Mouse (Mus musculus) A20 (cell line): ENCODE results near the gene Gtsf1.

Experiments
- DNase-seq: peaks from one replicate; pipeline ENCODE4 v3.0.0-alpha.2; 2011; ENCODE audit warnings: low read depth, low spot score

Gene Gtsf1

DNA sequence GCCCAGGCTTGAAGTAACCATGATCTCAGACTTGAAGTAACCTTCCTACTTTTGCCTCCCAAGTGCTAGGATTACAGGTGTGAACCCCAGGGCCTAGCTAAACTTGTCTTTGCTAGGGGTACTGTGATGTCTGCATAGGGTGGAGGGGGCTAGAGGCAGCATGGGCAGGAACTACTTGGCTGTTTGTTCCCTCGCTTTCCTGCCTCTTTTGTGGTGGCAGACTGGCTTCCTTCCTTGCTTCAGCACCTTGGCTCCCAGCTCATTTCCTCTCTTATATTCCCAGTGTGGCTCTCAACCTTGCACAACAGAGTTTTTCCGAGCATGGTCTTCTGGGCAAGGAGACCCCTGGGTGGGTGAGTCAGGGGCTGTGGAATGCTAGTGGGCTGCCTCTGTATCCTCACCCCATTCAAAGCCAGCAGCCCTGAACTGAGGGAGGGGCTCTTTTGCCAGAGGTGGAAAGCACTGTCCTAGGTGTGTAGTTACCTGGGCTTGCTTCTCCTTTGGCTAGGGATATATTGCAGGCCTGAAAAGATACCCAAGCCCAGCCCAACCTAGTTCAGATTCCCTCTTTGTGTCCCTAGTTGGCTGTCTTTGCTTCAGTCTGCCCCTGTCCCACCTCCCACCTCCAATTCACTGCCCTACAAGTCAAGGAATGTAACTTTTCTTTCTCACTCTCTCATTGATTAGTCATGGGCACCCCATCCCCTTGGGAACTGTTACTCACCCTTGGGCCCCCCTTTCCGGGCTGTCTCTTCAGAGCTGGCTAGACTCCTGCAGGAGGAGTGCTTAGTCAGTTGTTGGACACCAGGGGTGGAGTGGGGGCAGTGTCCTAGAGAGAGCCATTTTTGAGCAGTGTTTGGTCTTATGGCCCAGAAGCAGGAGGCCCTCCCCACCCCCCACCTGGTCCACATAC is 52.3 kb downstream of the Gtsf1 start:
- DNase-seq, result no peak

DNA sequence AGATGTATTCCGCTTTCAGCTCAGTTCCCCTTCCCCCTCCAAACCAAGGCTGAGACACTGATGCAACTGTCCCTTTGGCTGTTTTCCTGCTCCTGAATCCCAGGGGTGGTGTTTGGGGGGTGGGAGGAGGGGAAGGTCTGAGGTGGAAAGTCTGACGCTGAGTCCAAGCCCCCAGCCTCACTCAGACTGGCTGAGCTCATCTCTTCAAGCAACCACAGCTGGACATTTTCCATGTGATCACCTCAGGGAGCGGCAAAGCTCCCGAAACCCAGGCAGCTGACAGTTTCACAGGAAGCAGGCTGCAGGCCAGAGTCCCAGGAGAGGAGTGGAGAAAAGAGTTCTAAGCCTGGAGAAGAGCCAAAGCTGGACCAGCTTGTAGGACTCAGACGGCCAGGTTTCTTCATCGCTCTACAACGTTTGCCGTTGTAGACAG is 53.4 kb downstream of the Gtsf1 start:
- no peak for DNase-seq

DNA sequence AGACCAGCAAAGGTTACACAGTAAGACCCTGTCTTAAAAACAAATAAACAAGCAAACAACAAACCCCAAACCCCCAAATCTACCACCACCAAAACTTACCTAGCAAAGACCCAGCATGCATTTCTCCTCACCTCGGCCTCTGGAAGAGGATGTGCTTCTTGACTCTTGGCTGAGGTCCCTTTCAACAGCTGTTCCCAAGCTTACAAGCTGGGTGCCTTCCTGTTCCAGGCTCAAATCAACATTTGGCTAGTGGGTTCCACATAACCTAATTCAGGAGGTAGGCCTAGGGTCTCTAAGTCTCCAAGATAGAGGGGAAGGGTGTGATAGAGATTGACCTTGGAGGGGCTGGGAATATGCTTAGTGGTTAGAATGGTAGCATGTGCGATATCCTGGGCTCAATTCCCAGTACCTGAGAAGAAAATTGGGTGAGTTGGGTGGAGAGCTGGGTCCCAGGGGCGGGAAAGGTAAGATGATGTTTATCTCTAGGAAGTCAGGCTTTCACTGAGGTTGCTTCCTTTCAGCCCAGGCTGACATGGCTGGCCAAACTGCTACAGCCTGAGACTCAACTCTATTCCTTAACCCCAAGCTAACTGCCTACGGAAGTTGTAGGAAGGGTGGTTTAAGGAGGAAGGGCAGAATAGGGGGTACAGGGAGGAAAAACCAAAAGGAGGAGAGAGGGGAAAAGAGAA is 55.0 kb downstream of the Gtsf1 start:
- no peak for DNase-seq

DNA sequence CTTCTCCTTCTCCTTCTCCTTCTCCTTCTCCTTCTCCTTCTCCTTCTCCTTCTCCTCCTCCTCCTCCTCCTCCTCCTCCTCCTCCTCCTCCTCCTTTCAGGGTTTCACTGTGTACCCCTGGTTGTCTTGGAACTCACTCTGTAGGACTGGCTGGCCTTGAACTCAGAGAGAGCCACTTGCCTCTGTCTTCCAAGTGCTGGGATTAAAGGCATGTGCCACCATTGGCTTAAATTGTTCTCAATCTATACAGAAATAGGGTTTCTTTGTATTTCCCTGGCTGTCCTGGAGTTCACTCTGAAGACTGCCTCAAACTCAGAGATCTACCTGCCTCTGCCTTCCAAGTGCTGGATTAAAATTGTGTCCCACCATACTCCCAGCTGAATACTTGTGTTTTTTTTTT is 57.8 kb downstream of the Gtsf1 start:
- no peak for DNase-seq

DNA sequence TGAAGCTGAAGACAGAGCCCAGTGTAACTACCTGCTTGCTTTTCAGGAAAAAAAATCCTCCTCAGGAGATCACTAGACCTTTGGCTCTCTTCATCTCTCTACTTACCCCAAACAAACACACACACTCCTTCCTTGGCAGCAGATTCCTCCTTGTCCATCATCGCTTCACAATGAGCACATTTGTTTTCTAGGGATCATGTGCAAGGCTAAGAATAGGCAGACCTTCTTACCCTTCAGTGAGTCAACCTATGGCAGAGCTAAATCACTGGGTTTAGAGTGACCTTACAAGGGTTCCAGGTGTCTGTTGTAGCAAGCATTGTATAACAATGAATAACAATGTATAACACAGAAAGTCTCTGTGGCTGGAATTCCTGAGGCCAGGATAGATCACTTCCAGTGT is 58.5 kb downstream of the Gtsf1 start:
- no peak for DNase-seq

DNA sequence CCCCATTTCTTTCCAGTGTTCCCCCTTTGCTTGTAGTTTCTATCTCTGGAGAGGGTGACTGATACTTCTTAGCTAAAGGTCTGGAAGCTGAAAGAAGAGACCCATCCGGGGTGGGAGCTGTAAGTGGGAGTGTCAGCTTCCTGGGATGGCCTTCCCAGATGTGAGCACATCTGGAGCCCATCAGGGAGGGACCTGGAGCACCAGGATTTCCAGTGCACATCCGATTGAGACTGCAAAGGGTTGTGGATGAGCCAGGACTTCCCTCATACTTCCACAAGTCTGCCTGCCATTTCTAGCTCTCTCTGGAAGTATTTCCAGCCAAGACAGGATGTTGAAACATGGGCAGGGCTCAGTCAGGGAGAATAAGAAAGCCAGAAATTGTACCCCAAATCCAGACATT is 59.1 kb downstream of the Gtsf1 start:
- DNase-seq, result no peak

DNA sequence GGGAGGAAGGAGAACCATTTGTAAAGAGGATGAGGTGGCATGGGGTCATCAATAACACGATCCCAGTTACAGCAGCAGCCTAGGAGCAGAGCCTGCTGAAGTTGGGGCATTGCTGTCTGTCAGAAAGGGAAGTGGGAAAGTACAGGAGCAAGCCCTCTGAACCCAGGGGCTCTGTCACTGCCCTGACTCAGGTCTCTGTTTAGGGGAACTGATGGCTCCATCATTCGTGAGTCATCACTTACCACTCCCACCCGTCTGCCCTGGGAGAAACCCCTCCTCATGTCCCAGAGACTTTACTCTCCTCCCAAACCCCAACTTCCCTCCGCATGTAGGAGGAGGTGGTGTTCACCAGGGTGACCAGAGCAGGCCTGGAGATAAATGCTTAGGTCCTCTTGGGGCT is 59.8 kb downstream of the Gtsf1 start:
- no peak for DNase-seq

DNA sequence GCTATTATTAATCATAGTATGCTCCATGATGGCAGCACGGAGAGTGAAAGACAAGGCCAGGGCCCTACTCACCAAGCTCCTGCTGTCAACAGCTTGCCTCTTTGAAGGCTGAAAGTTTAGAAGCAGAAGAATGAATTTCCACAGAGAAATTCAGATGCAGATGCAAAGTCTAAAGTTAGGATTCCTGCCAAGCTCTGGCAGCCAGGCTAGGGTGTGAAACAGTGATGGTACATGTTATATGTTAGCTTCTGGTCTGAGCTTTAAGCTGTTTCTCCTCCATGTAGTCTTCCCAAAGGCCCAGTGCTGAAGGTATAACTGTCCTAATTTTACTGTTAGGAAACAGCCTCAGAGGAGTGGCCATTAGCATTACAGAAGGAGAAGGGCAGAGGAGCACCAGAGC is 61.1 kb downstream of the Gtsf1 start:
- DNase-seq, result no peak

DNA sequence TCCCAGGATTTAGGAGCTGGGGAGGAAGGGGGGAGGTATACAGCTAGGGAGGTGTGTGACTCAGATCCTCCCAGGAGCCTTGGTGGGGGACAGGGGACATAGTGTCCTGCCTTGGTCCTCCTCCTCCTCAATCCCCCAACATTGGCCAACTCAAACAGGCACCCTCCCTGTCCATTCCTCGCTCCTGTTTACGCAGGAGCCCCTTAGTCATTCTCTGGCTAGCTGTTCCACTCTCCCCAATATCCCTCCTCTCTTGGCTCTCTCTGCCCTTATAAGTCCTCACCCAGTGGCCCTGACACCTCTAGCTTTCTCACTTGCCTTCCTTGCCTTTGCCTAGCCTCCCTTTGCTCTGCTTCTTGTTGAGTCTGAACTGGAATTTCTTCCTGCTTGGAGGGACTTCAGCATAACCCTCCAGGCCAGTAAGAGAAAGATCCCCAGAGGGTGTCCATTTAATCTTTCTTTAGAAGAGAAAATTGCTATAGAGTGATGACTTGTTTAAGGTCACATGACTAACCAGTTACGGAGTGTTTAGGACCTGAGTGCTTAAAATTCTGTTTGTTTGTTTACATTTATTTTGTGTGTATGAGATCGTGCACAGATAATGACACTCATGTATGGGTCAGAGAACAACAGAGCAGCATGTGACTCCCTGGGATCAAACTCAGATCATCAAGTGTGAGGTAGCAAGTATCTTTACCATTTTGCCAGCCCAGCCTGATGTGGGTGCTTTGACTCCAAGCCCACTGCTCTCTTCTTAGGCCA is 61.9 kb downstream of the Gtsf1 start:
- no peak for DNase-seq

DNA sequence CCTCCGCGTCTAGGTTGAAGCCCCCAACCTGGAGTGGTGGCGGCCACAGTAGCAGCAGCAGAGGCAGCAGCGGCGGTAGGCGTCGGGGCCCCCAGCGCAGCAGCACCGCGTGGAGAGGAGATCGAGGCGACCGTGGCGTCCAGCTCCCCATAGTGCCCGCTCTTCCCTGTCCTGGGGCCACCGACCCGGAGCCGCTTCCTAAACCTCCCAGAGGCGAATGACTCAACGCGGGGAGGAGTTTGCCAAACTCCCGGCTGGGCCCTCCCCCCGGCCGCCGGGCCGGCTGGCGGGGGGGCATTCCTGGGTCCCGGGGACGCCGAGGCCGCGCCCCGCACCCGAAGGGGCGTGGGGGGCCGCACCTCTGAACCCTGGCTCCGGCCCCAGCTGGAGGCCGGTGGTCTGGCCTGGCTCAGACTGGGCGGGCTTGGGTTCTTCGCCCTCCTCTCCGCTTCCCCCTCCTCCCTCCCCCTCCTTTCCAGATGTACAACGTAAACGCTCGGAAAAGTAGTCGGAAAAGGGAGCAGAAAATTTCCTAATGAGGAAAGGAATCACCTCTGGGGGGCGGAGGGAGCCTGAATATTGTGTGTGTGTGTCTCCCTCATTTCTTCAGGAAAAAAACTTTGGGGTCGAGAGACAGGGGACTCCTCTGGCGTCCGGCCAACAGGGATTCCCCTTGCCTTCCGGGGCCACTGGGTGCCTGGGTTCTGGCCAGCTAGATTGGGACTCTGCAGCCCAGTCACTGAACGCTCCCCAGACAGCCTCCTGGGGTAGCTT is 63.7 kb downstream of the Gtsf1 start, which contains the start of gene Itga5:
Itga5 (minus strand) TSS at position 388 of the 774 bp plus-strand sequence.
- DNase-seq, result no peak

DNA sequence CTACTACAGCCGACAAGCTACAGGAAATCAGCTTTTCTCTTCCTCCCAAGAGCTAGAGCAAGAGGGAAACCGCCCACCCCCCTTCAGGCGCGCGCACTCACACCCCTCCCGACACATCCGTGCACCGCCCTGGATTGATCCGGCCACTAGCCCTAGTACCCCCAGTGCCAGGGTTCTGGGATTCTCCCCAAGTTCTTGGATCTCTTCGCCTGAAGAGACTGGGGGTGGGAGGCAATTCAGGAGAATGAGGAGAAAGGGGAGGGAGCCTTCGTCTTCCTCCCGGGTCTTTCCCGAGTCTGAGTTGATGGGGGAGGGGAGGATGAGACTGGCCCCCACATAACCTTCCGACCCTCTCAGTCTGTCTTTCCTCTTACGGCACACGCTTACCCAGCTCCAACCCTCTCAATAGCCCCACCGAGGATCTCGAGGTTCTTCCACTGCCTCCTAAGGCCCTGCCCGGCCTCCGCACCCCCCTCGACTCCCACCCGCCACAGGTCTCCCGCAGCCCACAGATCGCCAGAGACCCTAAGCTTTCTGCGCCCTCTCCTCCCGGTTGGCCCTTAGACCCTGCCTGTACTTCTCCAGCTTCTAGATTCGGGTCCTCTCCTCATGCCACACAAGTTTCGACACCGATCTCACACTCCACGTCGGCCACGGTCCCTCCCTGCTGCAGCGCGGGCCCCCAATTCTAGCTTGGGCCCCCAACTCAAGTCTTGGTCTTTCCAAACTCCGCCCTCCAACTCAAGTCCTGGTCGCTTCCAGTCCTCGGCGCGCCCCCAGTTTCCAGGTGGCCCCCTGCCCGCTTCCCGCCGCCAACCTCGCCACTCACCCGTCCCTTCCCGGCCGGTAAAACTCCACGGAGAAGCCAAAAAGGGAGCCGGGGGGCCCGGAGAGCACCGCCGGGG is 64.5 kb downstream of the Gtsf1 start:
- DNase-seq, result no peak

DNA sequence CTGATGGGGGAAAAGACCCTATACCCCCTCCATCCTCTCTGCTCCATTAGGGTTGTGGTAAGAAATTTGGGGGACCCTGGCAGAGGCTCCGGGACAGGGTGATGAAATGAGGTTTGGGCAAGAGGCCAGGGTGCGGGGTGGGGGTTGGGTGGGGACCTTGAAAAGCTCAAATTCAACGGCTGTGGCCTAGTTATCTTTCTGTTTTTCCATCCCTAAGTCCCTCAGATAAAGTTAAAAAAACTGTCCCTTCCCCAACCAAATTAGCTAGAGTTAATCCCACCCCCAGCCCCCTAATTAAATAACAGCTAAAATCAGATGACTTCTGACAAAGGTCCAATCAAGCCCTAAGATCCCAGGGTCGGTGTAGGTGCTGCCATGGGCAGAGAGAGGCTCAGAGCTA is 65.5 kb downstream of the Gtsf1 start:
- no peak for DNase-seq

DNA sequence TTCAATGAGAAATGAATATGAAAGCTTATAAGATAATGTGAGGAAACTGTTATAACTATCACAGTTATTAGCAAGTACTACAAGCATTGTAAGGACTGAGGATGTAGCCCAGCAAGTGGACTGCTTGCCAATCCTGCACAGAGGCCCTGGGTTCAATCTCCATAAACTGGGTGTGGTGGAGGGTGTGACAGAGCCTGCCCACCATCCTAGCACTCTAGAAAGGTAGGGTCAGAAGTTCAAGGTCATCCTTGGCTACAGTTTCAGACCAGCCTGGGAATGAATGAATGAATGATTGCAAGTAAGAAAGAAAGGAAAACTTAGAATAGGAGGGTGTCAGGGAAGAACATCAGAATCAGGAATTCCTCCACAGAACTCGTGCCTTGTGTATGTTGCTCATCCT is 66.5 kb downstream of the Gtsf1 start:
- no peak for DNase-seq

DNA sequence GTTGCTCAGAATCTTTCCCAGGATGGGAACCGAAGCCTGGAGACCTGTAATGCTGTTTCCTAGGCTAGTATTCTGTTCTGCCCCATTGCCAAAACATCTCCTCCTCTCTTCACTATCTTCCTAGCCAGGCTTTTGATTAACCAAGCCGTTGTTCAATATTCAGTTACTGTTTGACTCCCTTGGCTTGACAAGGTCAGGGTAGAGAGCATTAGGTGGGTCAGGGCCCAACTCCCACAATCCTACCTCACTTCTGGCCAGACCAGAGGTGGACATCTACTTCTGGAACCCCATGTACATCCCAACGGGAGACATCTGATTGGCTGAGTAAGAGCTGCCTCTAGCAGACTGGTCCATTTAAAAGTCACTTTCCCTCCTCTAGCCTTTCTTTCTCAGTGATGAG is 67.3 kb downstream of the Gtsf1 start:
- no peak for DNase-seq

DNA sequence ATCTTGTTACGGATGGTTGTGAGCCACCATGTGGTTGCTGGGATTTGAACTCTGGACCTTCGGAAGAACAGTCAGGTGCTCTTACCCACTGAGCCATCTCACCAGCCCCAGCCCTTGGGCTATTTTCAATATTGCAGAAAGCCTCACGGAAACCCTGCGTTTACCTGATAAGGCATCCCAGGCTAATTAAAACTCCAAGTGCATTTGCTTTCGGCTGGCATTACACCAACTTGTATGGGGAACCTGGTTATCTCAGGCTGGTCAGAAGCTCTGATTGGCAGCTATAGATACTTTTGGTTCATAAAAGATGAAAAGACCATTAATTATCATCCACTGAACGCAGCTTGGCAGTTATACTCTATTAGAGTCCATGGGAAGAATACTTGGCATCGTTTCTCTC is 67.9 kb downstream of the Gtsf1 start:
- DNase-seq, result no peak

DNA sequence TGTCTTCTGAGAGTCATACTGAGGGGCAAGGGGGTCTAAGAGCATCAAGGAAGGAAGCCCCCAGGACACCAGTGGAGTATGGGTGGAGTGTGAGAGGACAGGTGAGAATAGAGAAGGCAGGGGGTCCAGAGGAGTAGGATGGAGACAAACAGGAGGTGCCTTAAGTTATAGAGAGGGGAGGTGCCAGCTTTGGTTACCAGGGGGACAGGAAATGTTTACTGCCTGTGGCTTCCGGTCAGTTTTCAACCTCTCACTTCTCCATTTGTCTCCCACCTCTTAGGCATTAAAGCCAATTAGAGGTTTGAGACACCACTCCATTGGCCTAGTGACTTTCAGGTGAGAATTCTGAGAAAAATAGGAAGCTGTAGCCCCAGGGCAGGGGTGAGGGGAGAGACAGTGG is 69.0 kb downstream of the Gtsf1 start:
- DNase-seq, result peak; percentile 53

DNA sequence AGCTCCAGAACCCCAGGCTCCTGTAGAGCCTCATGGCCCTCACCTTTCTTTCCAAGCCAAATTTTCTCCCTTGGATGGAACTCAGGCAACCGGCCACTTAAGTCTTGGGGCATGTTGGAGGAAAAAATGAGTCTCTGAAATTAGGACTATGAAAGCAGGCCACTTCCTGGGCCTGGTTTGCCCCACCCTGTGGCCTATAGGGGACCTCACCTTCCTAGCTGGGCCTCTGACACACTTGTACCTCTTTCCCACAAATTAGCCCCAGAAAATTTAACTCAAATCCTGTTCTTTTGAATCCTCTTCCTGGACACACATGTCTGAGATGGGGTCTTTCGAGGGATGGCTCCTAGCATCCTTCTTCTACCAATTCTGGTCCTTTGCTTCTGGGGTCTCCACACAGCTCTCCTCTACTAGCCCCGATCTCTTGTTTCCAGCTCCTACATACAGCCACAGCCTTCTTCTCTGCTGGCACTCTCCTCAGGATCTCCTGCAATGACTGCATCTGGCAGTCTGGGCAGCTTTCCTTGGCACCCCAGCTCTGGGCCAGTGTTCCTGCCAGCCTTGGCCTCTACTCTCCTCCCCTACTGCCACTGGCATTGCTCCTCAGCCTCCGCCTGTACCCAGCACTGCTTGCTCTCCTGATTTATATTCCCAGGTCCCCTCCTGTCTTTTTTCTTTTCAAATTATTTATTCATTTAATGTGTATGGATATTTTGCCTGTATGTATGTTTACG is 70.2 kb downstream of the Gtsf1 start:
- no peak for DNase-seq

DNA sequence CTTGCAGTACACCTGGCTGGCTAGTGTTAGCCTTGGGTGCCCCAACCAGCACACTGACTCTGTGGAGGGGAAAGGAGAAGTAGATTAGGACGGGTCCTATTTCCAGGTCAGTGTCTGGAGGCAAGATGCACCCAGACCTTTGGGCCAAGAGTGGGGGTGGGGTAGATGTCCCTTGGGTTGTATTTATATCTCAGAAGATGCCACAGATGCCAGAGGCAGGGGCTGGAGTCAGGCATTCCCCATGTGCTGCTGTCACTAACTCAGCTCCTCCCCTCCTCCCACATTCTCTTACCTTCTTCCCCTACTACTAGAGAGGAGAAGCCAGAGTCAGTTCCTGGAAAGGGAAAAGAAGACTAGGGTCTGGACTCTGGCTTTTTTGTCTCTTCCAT is 71.2 kb downstream of the Gtsf1 start:
- no peak for DNase-seq

DNA sequence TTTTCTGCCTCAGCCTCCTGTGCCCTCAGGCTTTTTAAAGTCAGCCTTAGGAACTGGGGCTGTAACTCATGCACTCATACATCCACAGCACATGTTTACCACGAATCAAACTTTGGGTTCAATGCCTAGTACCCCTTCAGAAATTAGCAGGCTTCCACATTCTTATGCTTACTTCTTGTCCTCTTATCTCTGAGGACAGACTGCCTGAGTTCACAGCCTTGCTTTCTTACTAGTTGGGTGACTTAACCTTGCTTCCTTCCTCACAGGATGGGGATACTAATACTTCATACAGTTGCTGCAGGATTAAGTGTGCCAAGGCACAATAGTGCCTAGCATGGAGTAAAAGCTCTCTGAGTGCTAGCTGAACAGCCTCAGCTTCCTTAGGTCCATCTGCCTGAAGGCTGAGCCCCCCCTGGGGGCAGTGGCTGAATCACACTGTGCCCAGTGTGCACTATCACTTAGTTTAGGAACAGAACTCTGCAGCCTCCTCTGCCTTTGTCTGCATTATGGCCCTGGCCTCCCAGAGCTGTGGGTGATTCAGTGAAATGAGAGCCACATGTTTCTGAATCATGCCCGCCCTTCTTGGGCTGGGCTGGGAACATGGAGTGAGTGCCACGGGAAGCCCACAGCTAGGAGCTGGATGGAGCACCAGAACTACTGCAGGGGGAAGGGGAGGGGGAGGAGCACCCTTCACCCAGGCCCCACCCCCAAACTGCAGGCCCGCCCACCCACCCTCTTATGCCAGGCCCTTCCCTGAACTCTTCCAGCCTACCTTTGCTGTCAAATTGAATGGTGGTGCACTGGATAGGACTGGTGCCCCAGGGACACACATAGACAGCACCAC is 71.8 kb downstream of the Gtsf1 start:
- no peak for DNase-seq
